27 mouse cellular contexts compared by ENCODE assay signal in the genomic region with DNA sequence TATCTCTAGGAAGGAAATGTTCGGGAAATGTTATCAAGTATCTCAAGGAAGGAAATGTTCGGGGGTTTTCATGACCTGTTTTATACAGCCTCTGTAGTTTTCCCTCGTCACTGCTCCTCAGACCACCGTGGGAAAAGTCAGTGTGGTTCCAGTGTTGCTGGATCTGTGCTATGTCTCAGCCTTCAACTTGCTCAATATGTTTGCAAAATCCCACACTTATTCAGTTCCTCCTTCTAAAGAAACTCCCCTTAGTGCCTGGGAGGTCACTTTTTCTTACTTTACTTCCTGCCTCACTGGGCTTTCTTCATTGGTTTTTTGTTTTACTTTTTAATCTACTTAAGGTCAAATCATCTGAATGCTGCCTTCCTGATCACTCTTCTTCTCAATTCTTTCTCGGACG.
DNase-seq lines count a peak whose midpoint lies in the region; ATAC-seq lines count a peak whose summit lies in the region.
"Had no signal": no experiment of that assay in that cellular context is flagged by ENCODE, and none has a peak within 500 bp of the region (broad histone marks: within the 10 kb centered on the region; RNA-seq: fewer than 3 reads in every experiment).

No protein-coding gene starts in this region.

- no peak for DNase-seq in liver
- DNase-seq in spleen, postnatal 36 days (ENCODE audit: low spot score in 2 of 2) = peak; percentile 14 to 36
- DNase-seq in spleen, adult 12 weeks (ENCODE audit: low spot score) = no peak
- no peak for DNase-seq in left cerebral cortex, postnatal 25 days (ENCODE audit: low spot score in 2 of 2)
- DNase-seq in left cerebral cortex, adult 8-10 months (ENCODE audit: low spot score in 2 of 2) = no peak
- DNase-seq: adrenal gland, postnatal 36 days; cerebellum, adult 11 months; cerebellum, adult 9-11 months; gastrocnemius, postnatal 10 days; heart, adult 18-20 months; heart, postnatal 14 days; kidney, adult 18-20 months; layer of hippocampus, adult 9-11 months; retina, postnatal 1 day; right cerebral cortex, postnatal 25 days; thymus, adult 2 months; thymus, postnatal 4 days had no signal

- 0 out of 2 replicates have a peak, but pooled peaks have one; percentile 30 for ATAC-seq in liver, embryonic 16.5 days (ENCODE audit: low read depth)
- peak; percentile 91 for ATAC-seq in monocyte, adult 5-6 weeks (replicated peaks; ENCODE audit: insufficient number of reproducible peaks, low FRiP score, low TSS enrichment, poor library complexity, severe bottlenecking)
- ATAC-seq: forebrain, embryonic 16.5 days; midbrain, embryonic 16.5 days had no signal

- H3K9me3 ChIP-seq in liver, embryonic 16.5 days (replicated peaks; ENCODE audit: control insufficient read depth, low read length) = no peaks in the 10 kb centered on the region
- H3K9me3 ChIP-seq: forebrain, embryonic 10.5 days; heart, embryonic 13.5 days; hindbrain, embryonic 13.5 days; midbrain, embryonic 10.5 days had no signal

- H3K9ac ChIP-seq in liver, embryonic 16.5 days (ENCODE audit: low read depth, low read length) = no peak overlapping the region
- H3K9ac ChIP-seq: heart, embryonic 13.5 days; hindbrain, embryonic 13.5 days; liver, embryonic 14.5 days had no signal

- no peak overlapping the region for H3K4me2 ChIP-seq in liver, embryonic 16.5 days (ENCODE audit: low read depth, low read length)
- H3K4me2 ChIP-seq: heart, embryonic 13.5 days; hindbrain, embryonic 13.5 days had no signal

- no peak overlapping the region for H3K27ac ChIP-seq in liver, embryonic 16.5 days (ENCODE audit: low read length)
- H3K27ac ChIP-seq: forebrain, embryonic 10.5 days; heart, embryonic 13.5 days; hindbrain, embryonic 13.5 days; liver, embryonic 14.5 days; midbrain, embryonic 10.5 days; stomach, postnatal 0 days had no signal

- H3K27me3 ChIP-seq in liver, embryonic 16.5 days (ENCODE audit: control insufficient read depth, insufficient read depth, low read depth, low read length) = no peaks in the 10 kb centered on the region
- H3K27me3 ChIP-seq: heart, embryonic 13.5 days; hindbrain, embryonic 13.5 days had no signal

- no peak overlapping the region for H3K4me3 ChIP-seq in liver, embryonic 16.5 days (ENCODE audit: low read depth, low read length)
- H3K4me3 ChIP-seq: forebrain, embryonic 10.5 days; heart, embryonic 13.5 days; hindbrain, embryonic 13.5 days; midbrain, embryonic 10.5 days had no signal

- no peaks in the 10 kb centered on the region for H3K4me1 ChIP-seq in liver, embryonic 16.5 days (ENCODE audit: control insufficient read depth, low read depth, low read length)
- H3K4me1 ChIP-seq: heart, embryonic 13.5 days; hindbrain, embryonic 13.5 days had no signal

- intact Hi-C loops in left cerebral cortex, postnatal 25 days (cut with DNase I) = no loop called here

- H3K36me3 ChIP-seq in liver, embryonic 16.5 days (ENCODE audit: control insufficient read depth, insufficient read depth) = no peaks in the 10 kb centered on the region
- H3K36me3 ChIP-seq: forebrain, embryonic 10.5 days; heart, embryonic 13.5 days; hindbrain, embryonic 13.5 days; midbrain, embryonic 10.5 days had no signal

- WGBS in liver, embryonic 16.5 days (ENCODE audit: insufficient replicate concordance) = 40% methylated on average over 6 of the region's 6 CpGs

Comparison
In these comparisons a context has a peak if more than half of its experiments do, and no peak if none do; other contexts are left out.
1. DNase-seq: peak in spleen, postnatal 36 days (2 of 2); none in liver (single experiment), spleen, adult 12 weeks (single experiment), left cerebral cortex, postnatal 25 days (0 of 2) and left cerebral cortex, adult 8-10 months (0 of 2).